Mouse (Mus musculus): ENCODE measurements around the gene Mapk1. TPM values are rescaled to one million over a fixed set of nuclear protein-coding genes. Genes with fewer than 3 reads are reported as not detected.

The Mapk1 gene
- total and polyA plus RNA-seq, 2 experiments: 50.1 to 81.4 TPM

DNA sequence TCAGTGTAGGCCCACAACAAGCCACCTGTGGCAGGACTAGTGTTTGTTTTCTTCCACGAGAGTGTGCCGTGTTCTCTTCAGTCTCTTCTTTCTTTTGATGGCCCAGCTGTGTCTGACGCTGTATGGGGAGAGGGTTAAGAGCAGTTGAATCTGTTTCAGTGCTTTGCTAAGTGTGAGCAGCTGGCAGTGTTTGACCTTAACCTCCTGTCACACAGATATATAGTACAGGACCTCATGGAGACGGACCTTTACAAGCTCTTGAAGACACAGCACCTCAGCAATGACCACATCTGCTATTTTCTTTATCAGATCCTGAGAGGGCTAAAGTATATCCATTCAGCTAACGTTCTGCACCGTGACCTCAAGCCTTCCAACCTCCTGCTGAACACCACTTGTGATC is 34.9 kb downstream of the Mapk1 start:
- no peak for DNase-seq (ENCODE audit: extremely low read depth, low read depth, low spot score)
- TF ChIP-seq POLR2A (IDR thresholded peaks at IDR 0.05; ENCODE audit: extremely low read depth, insufficient read depth, low read length) (no peak), CTCF (IDR thresholded peaks at IDR 0.05; ENCODE audit: low read depth, low read length) (no peak)
- Histone ChIP-seq H3K9ac (ENCODE audit: low read depth, low read length) (no peak overlapping the region), H3K4me3 (ENCODE audit: insufficient read depth, low read depth, low read length) (no peak overlapping the region), H3K27me3 (ENCODE audit: control insufficient read depth, insufficient read depth, low read length) (no peaks in the 10 kb centered on the region), H3K79me2 (ENCODE audit: control insufficient read depth, insufficient read depth, low read length) (peaks cover 3% of the 10 kb centered on the region; the same call in 1 of the 2 replicates), H3K27ac (replicated peaks; ENCODE audit: insufficient read depth, low read depth, low read length) (no peak overlapping the region), H3K36me3 (ENCODE audit: control insufficient read depth, insufficient read depth, low read length) (peaks cover 34% of the 10 kb centered on the region), H3K4me1 (ENCODE audit: control insufficient read depth, insufficient read depth, low read length) (no peaks in the 10 kb centered on the region; the same call in 1 of the 2 replicates)
- 79% methylated on average over 6 of the region's 6 CpGs for WGBS

DNA sequence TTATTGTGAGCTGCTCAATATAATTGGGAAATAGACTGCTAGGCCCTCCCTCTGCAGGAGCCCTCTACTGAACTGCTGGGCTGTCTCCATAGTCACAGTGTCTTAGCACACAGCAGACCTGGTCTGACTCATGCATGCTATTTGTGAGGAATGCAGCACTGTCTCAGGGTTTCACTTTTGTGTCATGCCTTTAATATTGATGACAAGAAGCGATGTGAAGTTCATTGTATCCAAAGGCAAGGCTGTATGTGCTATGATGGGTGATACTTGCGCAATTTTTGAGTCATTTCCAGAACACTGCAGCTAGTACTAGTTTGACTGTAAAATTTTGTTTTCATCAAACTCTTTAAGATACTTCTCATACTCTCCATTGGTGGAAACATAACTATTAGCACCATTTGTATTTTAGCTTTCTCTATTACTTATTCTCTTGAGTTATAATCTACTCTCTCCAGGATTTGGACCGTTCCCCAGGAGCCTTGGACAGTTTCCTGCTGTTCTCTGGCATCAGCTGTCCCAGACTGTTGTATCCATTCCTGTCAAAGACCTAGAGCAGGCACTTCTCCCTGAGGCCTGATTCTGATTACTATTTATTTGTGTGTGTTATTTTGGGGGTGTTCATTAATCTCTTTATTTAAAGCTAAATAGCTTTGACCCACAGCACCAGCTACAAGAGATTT is 41.4 kb downstream of the Mapk1 start:
- peak; percentile 40 for DNase-seq (ENCODE audit: extremely low read depth, low read depth, low spot score)
- Histone ChIP-seq H3K36me3 (ENCODE audit: control insufficient read depth, insufficient read depth, low read length) (peaks cover 41% of the 10 kb centered on the region), H3K27ac (replicated peaks; ENCODE audit: insufficient read depth, low read depth, low read length) (no peak overlapping the region), H3K27me3 (ENCODE audit: control insufficient read depth, insufficient read depth, low read length) (no peaks in the 10 kb centered on the region), H3K79me2 (ENCODE audit: control insufficient read depth, insufficient read depth, low read length) (no peaks in the 10 kb centered on the region; the same call in 1 of the 2 replicates), H3K4me1 (ENCODE audit: control insufficient read depth, insufficient read depth, low read length) (no peaks in the 10 kb centered on the region; the same call in 1 of the 2 replicates), H3K4me3 (ENCODE audit: insufficient read depth, low read depth, low read length) (no peak overlapping the region), H3K9ac (ENCODE audit: low read depth, low read length) (no peak overlapping the region)
- TF ChIP-seq POLR2A (IDR thresholded peaks at IDR 0.05; ENCODE audit: extremely low read depth, insufficient read depth, low read length): no peak
- TF ChIP-seq CTCF (IDR thresholded peaks at IDR 0.05; ENCODE audit: low read depth, low read length): no peak
- WGBS: 44% methylated on average over 3 of the region's 3 CpGs

DNA sequence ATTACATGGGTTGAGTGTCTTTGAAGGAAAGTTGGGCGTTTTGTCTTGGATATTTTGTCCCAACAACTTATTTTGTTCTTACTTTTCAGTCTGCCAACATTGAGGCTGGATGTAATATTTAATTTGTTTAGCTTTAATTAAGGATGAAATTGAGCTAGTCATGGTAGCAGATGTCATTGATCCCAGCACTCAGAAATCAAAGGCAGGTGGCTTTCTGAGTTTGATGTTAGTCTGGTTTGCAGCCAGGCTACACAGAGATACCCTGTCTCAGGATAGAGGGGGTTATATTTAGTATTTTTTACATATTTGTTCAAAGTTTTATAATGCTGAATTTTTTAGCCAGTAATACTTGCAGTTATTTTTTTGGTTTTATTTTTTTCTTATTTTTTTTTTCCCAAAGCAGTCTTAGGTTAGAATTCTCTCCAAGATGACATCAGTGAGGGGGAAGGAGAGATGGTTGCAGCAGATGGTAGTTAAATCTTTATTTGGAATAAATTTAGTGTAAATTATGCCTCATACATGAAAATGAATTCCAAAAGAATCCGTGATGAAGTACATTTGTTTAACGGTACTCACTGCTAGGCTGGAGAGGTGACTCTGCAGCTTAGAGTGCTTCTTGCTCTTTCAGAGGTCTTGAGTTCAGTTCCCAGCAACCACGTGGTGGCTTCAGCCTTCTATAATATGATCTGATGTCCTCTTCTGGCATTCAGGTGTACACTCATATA is 47.0 kb downstream of the Mapk1 start:
- DNase-seq (ENCODE audit: extremely low read depth, low read depth, low spot score): no peak
- H3K4me1 ChIP-seq (ENCODE audit: control insufficient read depth, insufficient read depth, low read length): no peaks in the 10 kb centered on the region
- TF ChIP-seq CTCF (IDR thresholded peaks at IDR 0.05; ENCODE audit: low read depth, low read length): no peak
- no peak for TF ChIP-seq POLR2A (IDR thresholded peaks at IDR 0.05; ENCODE audit: extremely low read depth, insufficient read depth, low read length)
- no peak overlapping the region for H3K9ac ChIP-seq (ENCODE audit: low read depth, low read length)
- no peak overlapping the region for H3K4me3 ChIP-seq (ENCODE audit: insufficient read depth, low read depth, low read length)
- H3K27ac ChIP-seq (replicated peaks; ENCODE audit: insufficient read depth, low read depth, low read length): no peak overlapping the region
- no peaks in the 10 kb centered on the region for H3K79me2 ChIP-seq (ENCODE audit: control insufficient read depth, insufficient read depth, low read length)
- no peaks in the 10 kb centered on the region for H3K27me3 ChIP-seq (ENCODE audit: control insufficient read depth, insufficient read depth, low read length)
- 95% methylated on average over 4 of the region's 4 CpGs for WGBS
- H3K36me3 ChIP-seq (ENCODE audit: control insufficient read depth, insufficient read depth, low read length): peaks cover 49% of the 10 kb centered on the region

DNA sequence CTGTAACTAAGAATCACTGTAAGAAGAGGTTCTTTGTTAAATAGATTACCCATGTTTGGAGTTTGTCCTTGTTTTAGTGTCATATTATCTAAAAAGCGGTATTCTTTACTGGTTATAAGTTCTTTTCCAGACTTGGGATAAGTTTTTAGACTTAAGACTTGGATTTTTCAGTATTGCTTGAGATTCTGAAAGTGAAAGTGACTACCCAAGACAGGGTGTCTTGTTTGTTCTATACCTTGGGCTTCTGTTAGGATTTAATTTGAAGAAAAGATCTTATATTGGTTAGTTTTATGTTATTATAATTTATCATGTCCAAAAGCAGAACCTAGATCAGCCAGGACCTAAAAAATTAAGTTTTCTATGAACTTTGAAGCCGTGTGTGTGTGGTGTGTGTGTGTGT is 50.6 kb downstream of the Mapk1 start:
- H3K36me3 ChIP-seq (ENCODE audit: control insufficient read depth, insufficient read depth, low read length): peaks cover 62% of the 10 kb centered on the region
- 100% methylated on average over 2 of the region's 2 CpGs for WGBS

DNA sequence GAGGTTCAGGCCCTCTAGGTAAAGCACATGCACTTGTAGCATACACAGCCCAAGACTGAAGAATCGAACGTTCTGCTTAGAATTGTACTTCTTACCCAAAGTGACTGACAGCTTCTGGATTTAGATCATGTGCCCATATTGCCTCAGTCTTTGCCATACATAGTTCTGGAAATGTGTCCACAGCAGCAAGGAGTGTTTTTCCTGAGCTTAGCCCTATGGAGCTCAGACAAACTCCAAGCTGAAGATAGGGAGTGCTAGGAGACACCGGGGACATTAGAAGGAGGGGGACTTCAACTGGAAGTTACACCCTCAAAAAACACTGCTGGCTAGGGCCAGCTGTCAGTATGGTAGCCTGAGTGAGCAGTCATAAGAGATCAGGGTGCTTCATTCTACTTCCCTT is 57.5 kb downstream of the Mapk1 start:
- no peak for DNase-seq (ENCODE audit: extremely low read depth, low read depth, low spot score)
- Histone ChIP-seq H3K4me3 (ENCODE audit: insufficient read depth, low read depth, low read length) (no peak overlapping the region), H3K27ac (replicated peaks; ENCODE audit: insufficient read depth, low read depth, low read length) (no peak overlapping the region), H3K36me3 (ENCODE audit: control insufficient read depth, insufficient read depth, low read length) (peaks cover 65% of the 10 kb centered on the region), H3K27me3 (ENCODE audit: control insufficient read depth, insufficient read depth, low read length) (no peaks in the 10 kb centered on the region), H3K9ac (ENCODE audit: low read depth, low read length) (no peak overlapping the region), H3K4me1 (ENCODE audit: control insufficient read depth, insufficient read depth, low read length) (no peaks in the 10 kb centered on the region), H3K79me2 (ENCODE audit: control insufficient read depth, insufficient read depth, low read length) (no peaks in the 10 kb centered on the region)
- WGBS: 89% methylated on average over 3 of the region's 3 CpGs
- TF ChIP-seq POLR2A (IDR thresholded peaks at IDR 0.05; ENCODE audit: extremely low read depth, insufficient read depth, low read length) (no peak), CTCF (IDR thresholded peaks at IDR 0.05; ENCODE audit: low read depth, low read length) (no peak)

More for the DNA sequence above, 50.6 kb downstream of the Mapk1 start:
- no peak overlapping the region for H3K9ac ChIP-seq (ENCODE audit: low read depth, low read length)
- no peak overlapping the region for H3K4me3 ChIP-seq (ENCODE audit: insufficient read depth, low read depth, low read length)
- TF ChIP-seq POLR2A (IDR thresholded peaks at IDR 0.05; ENCODE audit: extremely low read depth, insufficient read depth, low read length) (no peak), CTCF (IDR thresholded peaks at IDR 0.05; ENCODE audit: low read depth, low read length) (no peak)
- no peak overlapping the region for H3K27ac ChIP-seq (replicated peaks; ENCODE audit: insufficient read depth, low read depth, low read length)
- H3K79me2 ChIP-seq (ENCODE audit: control insufficient read depth, insufficient read depth, low read length): no peaks in the 10 kb centered on the region
- no peak for DNase-seq (ENCODE audit: extremely low read depth, low read depth, low spot score)
- no peaks in the 10 kb centered on the region for H3K27me3 ChIP-seq (ENCODE audit: control insufficient read depth, insufficient read depth, low read length)
- H3K4me1 ChIP-seq (ENCODE audit: control insufficient read depth, insufficient read depth, low read length): no peaks in the 10 kb centered on the region

DNA sequence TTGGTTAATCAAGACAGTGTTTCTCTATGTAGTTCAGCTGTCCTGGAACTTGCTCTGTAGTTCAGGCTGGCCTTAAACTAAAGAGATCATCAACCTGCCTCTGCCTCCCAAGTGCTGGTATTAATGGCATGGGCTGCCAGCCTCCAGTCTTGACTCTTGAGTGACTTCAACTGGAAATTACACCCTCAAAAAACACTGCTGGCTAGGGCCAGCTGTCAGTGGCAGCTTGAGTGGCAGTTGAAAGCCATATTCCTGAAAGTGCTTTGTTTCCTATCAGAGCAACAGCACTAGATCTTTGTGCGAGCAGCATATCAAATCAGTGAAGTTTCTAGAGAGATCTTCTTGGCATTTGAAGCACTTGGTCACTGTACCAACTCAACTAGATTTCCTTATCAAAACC is 58.2 kb downstream of the Mapk1 start:
- Histone ChIP-seq H3K4me3 (ENCODE audit: insufficient read depth, low read depth, low read length) (no peak overlapping the region), H3K79me2 (ENCODE audit: control insufficient read depth, insufficient read depth, low read length) (no peaks in the 10 kb centered on the region), H3K27me3 (ENCODE audit: control insufficient read depth, insufficient read depth, low read length) (no peaks in the 10 kb centered on the region), H3K9ac (ENCODE audit: low read depth, low read length) (no peak overlapping the region), H3K36me3 (ENCODE audit: control insufficient read depth, insufficient read depth, low read length) (peaks cover 59% of the 10 kb centered on the region), H3K4me1 (ENCODE audit: control insufficient read depth, insufficient read depth, low read length) (no peaks in the 10 kb centered on the region), H3K27ac (replicated peaks; ENCODE audit: insufficient read depth, low read depth, low read length) (no peak overlapping the region)
- no peak for TF ChIP-seq POLR2A (IDR thresholded peaks at IDR 0.05; ENCODE audit: extremely low read depth, insufficient read depth, low read length)
- no peak for TF ChIP-seq CTCF (IDR thresholded peaks at IDR 0.05; ENCODE audit: low read depth, low read length)
- no peak for DNase-seq (ENCODE audit: extremely low read depth, low read depth, low spot score)
- 95% methylated on average over 1 of the region's 1 CpGs for WGBS

Measured in liver, adult 2 months (tissue).